Mouse (Mus musculus) heart, embryonic 12.5 days (tissue): Measurements from ENCODE around the gene Pcsk6. TPM values are rescaled to one million over a fixed set of nuclear protein-coding genes. Genes with fewer than 3 reads are reported as not detected.
A peak's percentile ranks its signal among the peaks of the same experiment; 100 is the strongest.

Source experiments
- ATAC-seq: fragments of 200-750 bp; cut with Nextera tagmentation; 2 replicates; pipeline ENCODE4 v1.8.0; 2017; ENCODE audit warnings: moderate TSS enrichment, moderate library complexity; ENCODE audit not compliant: insufficient number of reproducible peaks, low FRiP score
- H3K27ac ChIP-seq: fragments of 300-500 bp; sonication (generic); 2 replicates; pipeline ENCODE4 v1.5.1; 2016; ENCODE audit warnings: mild to moderate bottlenecking, moderate library complexity; ENCODE audit not compliant: poor library complexity, severe bottlenecking
- H3K27me3 ChIP-seq: fragments of 300-500 bp; sonication (generic); replicated peaks from 2 replicates; pipeline ENCODE4 v1.6.1; 2016; ENCODE audit warnings: mild to moderate bottlenecking, moderate library complexity
- H3K36me3 ChIP-seq: fragments of 300-500 bp; sonication (generic); 2 replicates; pipeline ENCODE4 v1.6.1; 2016; ENCODE audit warnings: mild to moderate bottlenecking, moderate library complexity
- H3K4me1 ChIP-seq: fragments of 300-500 bp; sonication (generic); replicated peaks from 2 replicates; pipeline ENCODE4 v1.6.1; 2016; ENCODE audit warnings: mild to moderate bottlenecking
- H3K4me2 ChIP-seq: fragments of 300-500 bp; sonication (generic); 2 replicates; pipeline ENCODE4 v1.6.1; 2016; ENCODE audit warnings: mild to moderate bottlenecking, moderate library complexity
- H3K4me3 ChIP-seq: fragments of 300-500 bp; sonication (generic); 2 replicates; pipeline ENCODE4 v1.5.1; 2016; ENCODE audit warnings: mild to moderate bottlenecking
- H3K9ac ChIP-seq: fragments of 300-500 bp; sonication (generic); 2 replicates; pipeline ENCODE4 v1.6.1; 2016; ENCODE audit warnings: mild to moderate bottlenecking, moderate library complexity
- H3K9me3 ChIP-seq: fragments of 300-500 bp; sonication (generic); replicated peaks from 2 replicates; pipeline ENCODE4 v1.6.1; 2016; ENCODE audit warnings: mild to moderate bottlenecking, moderate library complexity
- WGBS: fragments of 180-500 bp; shearing (Covaris S2); methylation state at CpG from one replicate; pipeline ENCODE4 v1.1.7; 2016; 5-methylcytosine and 5-hydroxymethylcytosine counted together
- polyA plus RNA-seq: library from polyadenylated mRNA; unstranded; fragments of >200 nt; fragmentation: Nextera tagmentation; extraction: Ambion mirVana; gene quantifications from 2 replicates; pipeline ENCODE4 v1.2.1, GENCODE M21; 2016

The Pcsk6 gene
- polyA plus RNA-seq, 1 experiment from 2014 or later: 2.7 TPM

DNA sequence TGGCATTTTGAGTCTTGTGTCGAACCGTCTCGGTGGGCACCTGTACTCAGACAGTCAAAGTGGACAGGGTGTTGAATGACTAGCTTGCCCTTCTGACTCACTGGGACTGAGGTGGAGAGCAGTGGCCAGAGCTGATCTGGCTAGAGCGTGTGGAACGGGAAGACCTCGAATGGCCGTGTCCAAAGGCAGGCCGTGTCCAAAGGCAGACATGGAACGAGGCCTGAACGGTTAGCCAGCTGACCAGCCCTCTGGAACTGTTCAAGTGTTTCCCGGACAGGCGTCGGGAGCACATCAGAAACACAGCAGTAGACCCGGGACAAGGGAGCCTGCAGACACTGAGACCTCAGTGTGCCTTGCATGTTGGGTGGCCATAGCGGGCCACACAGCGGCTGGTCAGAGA, 7.6 kb downstream of the Pcsk6 start:
- Histone ChIP-seq H3K9ac (no peak overlapping the region), H3K4me3 (no peak overlapping the region), H3K9me3 (no peaks in the 10 kb centered on the region), H3K27ac (no peak overlapping the region), H3K4me1 (peaks cover 47% of the 10 kb centered on the region), H3K4me2 (no peak overlapping the region), H3K27me3 (peaks cover 69% of the 10 kb centered on the region), H3K36me3 (no peaks in the 10 kb centered on the region)
- no peak for ATAC-seq
- 69% methylated on average over 16 of the region's 16 CpGs for WGBS

GRCm38 (mm10) chr7:65869794-65870193, 8.3 kb downstream of the Pcsk6 start:
- no peak for ATAC-seq
- Histone ChIP-seq H3K4me1 (peaks cover 47% of the 10 kb centered on the region), H3K36me3 (no peaks in the 10 kb centered on the region), H3K9ac (no peak overlapping the region), H3K4me2 (no peak overlapping the region), H3K9me3 (no peaks in the 10 kb centered on the region), H3K27ac (no peak overlapping the region), H3K27me3 (peaks cover 66% of the 10 kb centered on the region), H3K4me3 (no peak overlapping the region)
- 76% methylated on average over 5 of the region's 5 CpGs for WGBS

- H3K27ac ChIP-seq: no peak overlapping the region
- 0 out of 2 replicates have a peak overlapping the region, but pooled peaks have one; percentile 2 for H3K9ac ChIP-seq
- H3K27me3 ChIP-seq: peaks cover 62% of the 10 kb centered on the region
- no peaks in the 10 kb centered on the region for H3K9me3 ChIP-seq
- H3K36me3 ChIP-seq: no peaks in the 10 kb centered on the region
- no peak overlapping the region for H3K4me3 ChIP-seq
- H3K4me1 ChIP-seq: peaks cover 47% of the 10 kb centered on the region
- no peak for ATAC-seq
- 54% methylated on average over 5 of the region's 5 CpGs for WGBS
- peak overlapping the region; percentile 6; the same call in 1 of the 2 replicates for H3K4me2 ChIP-seq
These were observed 8.7 kb downstream of the Pcsk6 start for GRCm38 (mm10) chr7:65870227-65870626.

- no peak for ATAC-seq
- H3K27ac ChIP-seq: no peak overlapping the region
- no peak overlapping the region for H3K9ac ChIP-seq
- no peak overlapping the region for H3K4me3 ChIP-seq
- WGBS: 58% methylated on average over 10 of the region's 10 CpGs
- H3K9me3 ChIP-seq: no peaks in the 10 kb centered on the region
- H3K4me2 ChIP-seq: no peak overlapping the region
- H3K36me3 ChIP-seq: no peaks in the 10 kb centered on the region
- H3K27me3 ChIP-seq: peaks cover 61% of the 10 kb centered on the region
- peaks cover 47% of the 10 kb centered on the region for H3K4me1 ChIP-seq
These were observed 9.5 kb downstream of the Pcsk6 start for GRCm38 (mm10) chr7:65870928-65871580.

- H3K9ac ChIP-seq: no peak overlapping the region
- peaks cover 47% of the 10 kb centered on the region for H3K4me1 ChIP-seq
- H3K36me3 ChIP-seq: no peaks in the 10 kb centered on the region
- 54% methylated on average over 2 of the region's 2 CpGs for WGBS
- no peak overlapping the region for H3K27ac ChIP-seq
- no peak for ATAC-seq
- no peak overlapping the region for H3K4me3 ChIP-seq
- H3K4me2 ChIP-seq: no peak overlapping the region
- no peaks in the 10 kb centered on the region for H3K9me3 ChIP-seq
- H3K27me3 ChIP-seq: peaks cover 59% of the 10 kb centered on the region
These were observed 10.3 kb downstream of the Pcsk6 start for GRCm38 (mm10) chr7:65871851-65872250.

DNA sequence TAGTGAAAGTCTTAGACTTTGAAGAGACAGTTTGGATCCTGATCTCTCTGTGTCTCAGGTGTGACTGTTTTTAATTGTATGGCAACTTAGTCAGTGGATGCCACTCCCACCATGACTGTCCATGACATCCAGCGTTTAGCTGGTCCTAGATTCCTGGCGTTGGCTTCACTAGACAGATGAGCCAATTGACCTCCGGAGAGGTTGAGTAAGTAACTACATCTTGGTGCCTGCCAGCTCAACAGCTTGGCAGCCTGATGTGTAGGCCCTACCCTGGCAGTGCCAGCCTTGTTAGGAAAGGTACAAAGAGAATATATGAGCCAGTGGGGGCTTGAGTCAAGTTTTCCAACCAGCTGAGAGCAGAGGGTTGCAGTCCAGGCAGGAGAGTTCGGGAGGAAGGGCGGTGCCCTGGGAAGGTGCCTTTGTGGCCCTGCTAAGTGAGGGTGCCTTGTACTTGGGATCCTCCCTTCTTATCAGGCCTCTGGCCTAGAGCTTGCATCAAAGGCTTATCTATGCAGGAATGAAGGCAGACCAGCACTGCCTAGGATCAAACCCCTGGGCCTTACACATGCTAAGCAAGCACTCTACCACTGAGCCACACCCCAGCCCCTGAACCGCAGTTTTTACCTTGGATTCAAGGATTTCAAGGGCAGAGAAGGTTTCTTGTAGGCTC, 11.8 kb downstream of the Pcsk6 start:
- Histone ChIP-seq H3K9ac (no peak overlapping the region), H3K36me3 (no peaks in the 10 kb centered on the region), H3K9me3 (no peaks in the 10 kb centered on the region), H3K27ac (no peak overlapping the region), H3K4me3 (no peak overlapping the region), H3K4me2 (no peak overlapping the region), H3K27me3 (peaks cover 67% of the 10 kb centered on the region), H3K4me1 (peaks cover 45% of the 10 kb centered on the region)
- no peak for ATAC-seq
- WGBS: 72% methylated on average over 6 of the region's 6 CpGs

DNA sequence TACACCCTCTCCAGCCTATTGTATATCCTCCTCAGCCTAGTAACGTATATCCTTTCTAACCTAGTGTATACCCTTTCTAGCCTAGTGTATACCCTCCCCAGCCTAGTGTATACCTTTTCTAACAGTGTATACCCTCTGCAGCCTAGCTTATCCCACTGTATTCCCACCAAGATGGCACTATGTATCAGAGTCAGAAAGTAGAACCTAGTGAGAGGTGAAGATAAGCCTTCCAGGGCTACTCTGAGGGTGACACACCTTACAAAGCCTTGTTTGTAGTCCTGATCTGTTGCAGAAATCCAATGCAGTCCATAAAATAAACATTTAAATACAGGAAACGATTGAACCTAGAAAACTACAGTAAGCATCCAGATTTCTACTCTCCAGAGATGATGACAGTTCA, 12.4 kb downstream of the Pcsk6 start:
- 74% methylated on average over 2 of the region's 2 CpGs for WGBS
- Histone ChIP-seq H3K27ac (no peak overlapping the region), H3K4me2 (no peak overlapping the region)

GRCm38 (mm10) chr7:65876596-65876995, 15.1 kb downstream of the Pcsk6 start:
- no peaks in the 10 kb centered on the region for H3K36me3 ChIP-seq
- WGBS: 72% methylated on average over 3 of the region's 3 CpGs
- H3K4me3 ChIP-seq: no peak overlapping the region
- H3K27ac ChIP-seq: no peak overlapping the region
- H3K4me2 ChIP-seq: no peak overlapping the region
- H3K9ac ChIP-seq: no peak overlapping the region
- peaks cover 28% of the 10 kb centered on the region for H3K4me1 ChIP-seq
- peaks cover 52% of the 10 kb centered on the region for H3K27me3 ChIP-seq
- no peak for ATAC-seq
- no peaks in the 10 kb centered on the region for H3K9me3 ChIP-seq

More for the DNA sequence above, 12.4 kb downstream of the Pcsk6 start:
- Histone ChIP-seq H3K36me3 (no peaks in the 10 kb centered on the region), H3K4me3 (no peak overlapping the region), H3K27me3 (peaks cover 68% of the 10 kb centered on the region), H3K9me3 (no peaks in the 10 kb centered on the region), H3K4me1 (peaks cover 44% of the 10 kb centered on the region), H3K9ac (no peak overlapping the region)
- no peak for ATAC-seq

GRCm38 (mm10) chr7:65878234-65878633, 16.7 kb downstream of the Pcsk6 start:
- H3K4me2 ChIP-seq: no peak overlapping the region
- H3K36me3 ChIP-seq: no peaks in the 10 kb centered on the region
- 60% methylated on average over 4 of the region's 4 CpGs for WGBS
- no peak overlapping the region for H3K27ac ChIP-seq
- peaks cover 20% of the 10 kb centered on the region for H3K4me1 ChIP-seq
- H3K4me3 ChIP-seq: no peak overlapping the region
- H3K27me3 ChIP-seq: peaks cover 52% of the 10 kb centered on the region
- no peak for ATAC-seq
- H3K9ac ChIP-seq: no peak overlapping the region
- H3K9me3 ChIP-seq: no peaks in the 10 kb centered on the region

GRCm38 (mm10) chr7:65879330-65879729, 17.8 kb downstream of the Pcsk6 start:
- 83% methylated on average over 9 of the region's 9 CpGs for whole genome bisulfite sequencing
- H3K27me3 ChIP-seq: peaks cover 52% of the 10 kb centered on the region
- no peaks in the 10 kb centered on the region for H3K9me3 ChIP-seq
- no peak overlapping the region for H3K9ac ChIP-seq
- ATAC-seq: no peak
- H3K4me1 ChIP-seq: peaks cover 13% of the 10 kb centered on the region
- no peaks in the 10 kb centered on the region for H3K36me3 ChIP-seq
- H3K4me2 ChIP-seq: no peak overlapping the region
- H3K27ac ChIP-seq: no peak overlapping the region
- H3K4me3 ChIP-seq: no peak overlapping the region

DNA sequence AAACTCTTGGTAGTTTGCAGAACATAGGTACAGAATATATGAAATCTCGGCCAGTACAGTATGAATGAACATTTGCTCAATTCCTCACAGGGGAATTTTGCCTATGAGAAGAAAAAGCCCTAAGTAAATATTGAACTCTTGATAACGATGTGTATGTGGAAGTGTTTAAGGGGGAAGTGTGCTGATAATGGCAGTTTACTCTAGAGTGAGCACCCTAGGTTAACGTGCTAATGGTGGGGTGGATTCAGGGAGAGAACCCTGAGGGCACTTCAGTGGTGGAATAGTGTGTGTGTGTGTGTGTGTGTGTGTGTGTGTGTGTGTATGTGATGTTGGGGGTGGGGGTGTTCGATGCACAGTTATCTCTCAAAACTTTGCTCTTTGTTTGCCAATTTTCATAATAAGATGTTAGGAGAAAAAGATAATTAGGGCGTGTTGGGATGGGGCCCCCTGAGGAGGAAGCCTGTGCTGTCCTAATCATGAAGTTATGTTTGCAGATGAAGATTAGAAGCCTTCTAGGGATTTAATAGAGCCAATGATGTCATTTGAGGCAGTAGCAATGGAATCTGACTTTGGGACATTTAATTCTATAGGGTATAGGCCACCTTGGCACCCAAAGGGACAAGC, 19.2 kb downstream of the Pcsk6 start:
- Histone ChIP-seq H3K27ac (no peak overlapping the region), H3K36me3 (no peaks in the 10 kb centered on the region), H3K9me3 (no peaks in the 10 kb centered on the region), H3K9ac (no peak overlapping the region), H3K27me3 (peaks cover 61% of the 10 kb centered on the region), H3K4me1 (peaks cover 24% of the 10 kb centered on the region), H3K4me3 (no peak overlapping the region), H3K4me2 (peak overlapping the region; percentile 37)
- WGBS: 52% methylated on average over 5 of the region's 5 CpGs
- 0 out of 2 replicates have a peak, but pooled peaks have one; percentile 25 for ATAC-seq
